Mouse (Mus musculus) myocyte (in vitro differentiated cells): ENCODE results near the gene Spats1. TPM values are rescaled to one million over a fixed set of nuclear protein-coding genes. Genes with fewer than 3 reads are reported as not detected.

Experiments used
- H3K27me3 ChIP-seq: one replicate; pipeline ENCODE4 v1.6.1; 2011; ENCODE audit not compliant: control insufficient read depth, insufficient read depth, insufficient read length
- H3K36me3 ChIP-seq: one replicate; pipeline ENCODE4 v1.6.1; 2011; ENCODE audit not compliant: control insufficient read depth, insufficient read depth
- H3K4me2 ChIP-seq: one replicate; pipeline ENCODE4 v1.6.1; 2011; ENCODE audit warnings: low read depth, control low read depth
- H3K4me3 ChIP-seq: one replicate; pipeline ENCODE4 v1.5.1; 2011; ENCODE audit warnings: mild to moderate bottlenecking, control low read depth, moderate library complexity
- H3K79me2 ChIP-seq: one replicate; pipeline ENCODE4 v1.6.1; 2011; ENCODE audit not compliant: control insufficient read depth, insufficient read depth
- H3ac ChIP-seq: one replicate; pipeline ENCODE4 v1.6.1; 2011; ENCODE audit not compliant: control insufficient read depth, insufficient read length
- CEBPB ChIP-seq: IDR thresholded peaks from 2 replicates; pipeline ENCODE4 v1.6.1; 2011; ENCODE audit warnings: mild to moderate bottlenecking, moderate library complexity; ENCODE audit not compliant: poor library complexity, insufficient read depth, severe bottlenecking
- E2F4 ChIP-seq: IDR thresholded peaks from one replicate; pipeline ENCODE4 v1.6.1; 2011; ENCODE audit warnings: mild to moderate bottlenecking, control low read depth, moderate library complexity; ENCODE audit not compliant: insufficient read depth
- MAX ChIP-seq: IDR thresholded peaks from one replicate; pipeline ENCODE4 v1.6.1; 2011; ENCODE audit warnings: low read depth, mild to moderate bottlenecking, control low read depth
- MYOD1 ChIP-seq, 3 experiments: IDR thresholded peaks; one replicate each; pipeline ENCODE4 v1.6.1; 2011; ENCODE audit warnings: control low read depth in 2 of 3, low read depth in 2 of 3, mild to moderate bottlenecking in 2 of 3, moderate library complexity in 1 of 3; ENCODE audit not compliant: insufficient read length in 2 of 3, control insufficient read depth in 1 of 3
- MYOG ChIP-seq, 3 experiments: IDR thresholded peaks; one replicate each; pipeline ENCODE4 v1.6.1; 2011; ENCODE audit warnings: control low read depth in 2 of 3, low read depth in 2 of 3, mild to moderate bottlenecking in 2 of 3; ENCODE audit not compliant: insufficient read length in 2 of 3, control insufficient read depth in 1 of 3, insufficient read depth in 1 of 3
- POLR2A ChIP-seq: IDR thresholded peaks from one replicate; pipeline ENCODE4 v1.6.1; 2011; ENCODE audit warnings: low read depth, mild to moderate bottlenecking, control low read depth, moderate library complexity; ENCODE audit not compliant: insufficient read length
- POLR2AphosphoS2 ChIP-seq: IDR thresholded peaks from one replicate; pipeline ENCODE4 v1.6.1; 2011; ENCODE audit warnings: low read depth, control low read depth; ENCODE audit not compliant: insufficient read length
- REST ChIP-seq: IDR thresholded peaks from one replicate; pipeline ENCODE4 v1.6.1; 2011; ENCODE audit warnings: mild to moderate bottlenecking, control low read depth, moderate library complexity; ENCODE audit not compliant: insufficient read depth, insufficient read length
- SRF ChIP-seq: IDR thresholded peaks from one replicate; pipeline ENCODE4 v1.6.1; 2011; ENCODE audit warnings: low read depth; ENCODE audit not compliant: control insufficient read depth, insufficient read length
- TCF12 ChIP-seq: IDR thresholded peaks from one replicate; pipeline ENCODE4 v1.6.1; 2011; ENCODE audit warnings: mild to moderate bottlenecking, control low read depth; ENCODE audit not compliant: poor library complexity, insufficient read depth, severe bottlenecking
- TCF3 ChIP-seq: IDR thresholded peaks from one replicate; pipeline ENCODE4 v1.6.1; 2011; ENCODE audit warnings: low read depth, control low read depth; ENCODE audit not compliant: insufficient read length
- USF1 ChIP-seq: IDR thresholded peaks from one replicate; pipeline ENCODE4 v1.6.1; 2011; ENCODE audit warnings: low read depth, mild to moderate bottlenecking, control low read depth, moderate library complexity
- polyA plus RNA-seq: library from polyadenylated mRNA; unstranded; fragments of >200 nt; fragmentation: generic; extraction: Trizol; gene quantifications from one replicate; pipeline ENCODE4 v1.2.1, GENCODE M21; 2012; ENCODE audit warnings: missing spikeins

The Spats1 gene
- polyA plus RNA-seq, 1 experiment = 0.07 TPM

GRCm38 (mm10) chr17:45401126-45401905 is 73.9 kb downstream of the Spats1 start:
- Histone ChIP-seq H3ac (no peak overlapping the region), H3K4me3 (no peak overlapping the region), H3K36me3 (peaks cover 14% of the 10 kb centered on the region), H3K4me2 (peak overlapping the region; percentile 26), H3K27me3 (no peaks in the 10 kb centered on the region), H3K79me2 (peaks cover 48% of the 10 kb centered on the region)
- no peak for TF ChIP-seq POLR2A
- no peak for TF ChIP-seq POLR2AphosphoS2
- TF ChIP-seq USF1 = no peak
- no peak for TF ChIP-seq MAX
- no peak for TF ChIP-seq CEBPB
- TF ChIP-seq TCF12 = no peak
- TF ChIP-seq MYOD1 (IDR thresholded peaks at IDR 0.05; ENCODE audit: control insufficient read depth in 1 of 3, insufficient read length in 2 of 3, low read depth in 2 of 3) = no peak
- no peak for TF ChIP-seq MYOG (IDR thresholded peaks at IDR 0.05; ENCODE audit: control insufficient read depth in 1 of 3, insufficient read depth in 1 of 3, insufficient read length in 2 of 3, low read depth in 2 of 3)
- no peak for TF ChIP-seq TCF3
- no peak for TF ChIP-seq E2F4
- no peak for TF ChIP-seq SRF
- no peak for TF ChIP-seq REST

DNA sequence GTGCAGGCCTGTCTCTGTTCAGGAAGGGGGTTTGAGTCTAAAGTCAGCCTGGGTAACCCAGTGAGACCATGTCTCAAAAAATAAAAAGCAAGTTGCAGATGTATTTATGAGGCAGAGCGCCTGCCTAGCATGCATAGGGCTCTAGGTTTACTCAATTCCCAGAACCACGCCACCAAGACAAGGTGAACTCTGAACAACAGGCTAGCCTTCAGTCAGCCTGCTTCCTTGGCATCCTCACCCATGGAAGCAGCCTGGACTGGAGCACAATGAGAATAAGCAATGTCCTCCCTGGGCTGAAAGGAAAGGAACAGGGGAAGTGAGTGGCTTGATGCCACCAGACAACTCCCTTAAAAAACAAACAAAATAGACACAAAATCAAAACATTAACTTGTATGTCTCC is 77.2 kb downstream of the Spats1 start:
- Histone ChIP-seq H3K79me2 (peaks cover 56% of the 10 kb centered on the region), H3K36me3 (peaks cover 2% of the 10 kb centered on the region), H3K4me3 (no peak overlapping the region), H3K4me2 (no peak overlapping the region), H3K27me3 (no peaks in the 10 kb centered on the region), H3ac (no peak overlapping the region)
- TF ChIP-seq CEBPB (no peak), POLR2A (no peak), MYOD1 (IDR thresholded peaks at IDR 0.05; ENCODE audit: control insufficient read depth in 1 of 3, insufficient read length in 2 of 3, low read depth in 2 of 3) (no peak), MAX (no peak), USF1 (no peak), POLR2AphosphoS2 (no peak), TCF12 (no peak), TCF3 (no peak), MYOG (IDR thresholded peaks at IDR 0.05; ENCODE audit: control insufficient read depth in 1 of 3, insufficient read depth in 1 of 3, insufficient read length in 2 of 3, low read depth in 2 of 3) (no peak), REST (no peak)

- Histone ChIP-seq H3K27me3 (no peaks in the 10 kb centered on the region), H3ac (no peak overlapping the region), H3K4me3 (no peak overlapping the region), H3K36me3 (peaks cover 7% of the 10 kb centered on the region), H3K79me2 (peaks cover 52% of the 10 kb centered on the region), H3K4me2 (no peak overlapping the region)
- TF ChIP-seq POLR2A = no peak
- no peak for TF ChIP-seq CEBPB
- no peak for TF ChIP-seq REST
- TF ChIP-seq MAX = no peak
- no peak for TF ChIP-seq E2F4
These were observed 77.7 kb downstream of the Spats1 start for GRCm38 (mm10) chr17:45397541-45397940.

DNA sequence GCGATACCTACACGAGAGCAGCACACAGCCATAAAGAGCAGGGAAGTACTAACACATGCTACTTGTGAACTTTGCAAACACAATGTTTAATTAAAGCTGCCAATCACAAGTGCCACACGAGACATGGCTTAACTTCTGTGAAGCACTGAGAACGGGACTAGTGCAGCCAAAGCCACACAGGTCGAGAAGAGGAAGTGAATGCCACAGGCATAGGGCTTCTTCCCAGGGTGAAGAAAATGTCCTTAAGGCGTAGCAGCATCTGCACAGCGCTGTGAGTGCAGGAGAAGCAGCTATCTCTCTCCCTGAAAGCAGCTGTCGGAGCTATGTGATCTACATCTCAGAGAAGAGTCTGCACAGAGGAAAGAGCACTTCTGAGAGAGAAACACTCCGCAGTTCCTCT is 80.6 kb downstream of the Spats1 start:
- no peak overlapping the region for H3K4me3 ChIP-seq
- peaks cover 32% of the 10 kb centered on the region for H3K79me2 ChIP-seq
- H3K27me3 ChIP-seq = no peaks in the 10 kb centered on the region
- H3K36me3 ChIP-seq = peaks cover 30% of the 10 kb centered on the region
- H3ac ChIP-seq = no peak overlapping the region
- H3K4me2 ChIP-seq = peak overlapping the region; percentile 18
- TF ChIP-seq USF1 (no peak), SRF (no peak), CEBPB (no peak), MYOD1 (IDR thresholded peaks at IDR 0.05; ENCODE audit: control insufficient read depth in 1 of 3, insufficient read length in 2 of 3, low read depth in 2 of 3) (no peak), POLR2A (no peak), MYOG (IDR thresholded peaks at IDR 0.05; ENCODE audit: control insufficient read depth in 1 of 3, insufficient read depth in 1 of 3, insufficient read length in 2 of 3, low read depth in 2 of 3) (no peak), TCF3 (no peak), TCF12 (no peak), E2F4 (no peak), MAX (no peak), POLR2AphosphoS2 (no peak)

- Histone ChIP-seq H3K4me2 (no peak overlapping the region), H3K79me2 (peaks cover 24% of the 10 kb centered on the region), H3K4me3 (no peak overlapping the region), H3K36me3 (peaks cover 34% of the 10 kb centered on the region), H3K27me3 (no peaks in the 10 kb centered on the region), H3ac (no peak overlapping the region)
- no peak for TF ChIP-seq MAX
- no peak for TF ChIP-seq CEBPB
- no peak for TF ChIP-seq TCF12
- peak; percentile 35 for TF ChIP-seq TCF3
- TF ChIP-seq MYOD1 (IDR thresholded peaks at IDR 0.05; ENCODE audit: control insufficient read depth in 1 of 3, insufficient read length in 2 of 3, low read depth in 2 of 3) = peak in 2 of 3 experiments; percentile 56 to 69
- no peak for TF ChIP-seq POLR2AphosphoS2
- peak in 2 of 3 experiments; percentile 70 to 78 for TF ChIP-seq MYOG (IDR thresholded peaks at IDR 0.05; ENCODE audit: control insufficient read depth in 1 of 3, insufficient read depth in 1 of 3, insufficient read length in 2 of 3, low read depth in 2 of 3)
- TF ChIP-seq REST = no peak
These were observed 81.5 kb downstream of the Spats1 start for GRCm38 (mm10) chr17:45393765-45394164.
